Mouse (Mus musculus) spleen, adult 18-20 months (tissue): Measurements from ENCODE around the gene Kalrn.

Source experiments
- DNase-seq, 2 experiments: peaks; one replicate each; pipeline ENCODE4 v3.0.0; 2022; ENCODE audit warnings: mixed read lengths in 2 of 2

Kalrn gene

DNA sequence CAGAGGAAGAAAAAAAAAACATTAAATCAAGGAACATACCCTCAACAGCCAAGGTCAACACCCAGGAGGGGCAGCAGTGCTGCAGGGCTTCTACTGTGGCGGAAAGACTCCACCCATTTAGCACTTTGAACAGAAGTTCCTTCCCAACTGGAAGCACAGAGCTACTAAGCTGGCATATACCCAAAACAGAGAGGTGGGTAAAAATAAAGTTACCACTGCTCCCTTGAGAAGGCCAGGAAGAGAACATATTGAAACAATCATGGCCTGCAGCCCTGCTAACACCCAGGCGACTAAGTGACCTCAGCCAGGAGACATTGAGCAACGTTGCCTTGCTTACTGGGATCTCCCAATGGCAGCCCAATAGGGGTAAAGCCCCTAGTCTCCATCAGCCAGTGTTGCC is 79.4 kb downstream of the Kalrn start:
- no peak for DNase-seq

DNA sequence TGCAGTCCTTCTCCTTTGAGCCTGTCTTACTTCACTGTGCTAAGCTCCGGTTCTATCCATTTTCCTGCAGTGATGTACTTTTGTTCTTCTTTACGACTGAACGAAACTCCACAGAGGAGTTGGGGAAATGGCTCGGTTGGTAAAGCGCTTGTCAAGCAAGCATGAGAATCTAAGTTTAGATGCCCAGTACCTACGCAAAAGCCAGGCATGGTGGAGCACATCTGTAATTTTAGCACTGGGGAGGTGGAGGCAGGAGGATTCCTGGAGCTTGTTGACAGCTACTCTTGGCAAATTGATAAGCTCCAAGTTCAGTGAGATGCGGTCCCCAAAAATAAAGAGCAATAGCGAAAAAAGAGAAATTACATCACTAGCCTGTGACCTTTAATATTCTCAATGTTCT is 82.1 kb downstream of the Kalrn start:
- no peak for DNase-seq

DNA sequence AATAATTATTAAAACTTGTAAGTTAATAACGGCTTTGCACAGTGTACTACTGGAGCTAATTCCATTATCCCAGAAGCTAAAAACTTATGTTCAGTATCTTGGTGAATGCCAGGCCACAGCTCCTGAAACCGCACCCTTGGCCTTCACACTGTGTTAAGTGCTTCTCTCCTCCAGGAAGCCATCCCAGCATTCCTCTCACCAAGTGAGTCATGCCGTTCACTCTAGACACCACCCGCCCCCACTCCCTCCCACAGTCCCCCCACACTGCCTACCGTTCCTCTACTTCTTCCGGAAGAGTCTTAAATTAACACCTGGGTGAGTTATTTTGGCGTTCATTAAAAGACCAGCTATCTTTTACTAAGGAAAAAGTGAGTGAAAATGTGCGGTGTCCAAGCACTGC is 82.8 kb downstream of the Kalrn start:
- DNase-seq: no peak

DNA sequence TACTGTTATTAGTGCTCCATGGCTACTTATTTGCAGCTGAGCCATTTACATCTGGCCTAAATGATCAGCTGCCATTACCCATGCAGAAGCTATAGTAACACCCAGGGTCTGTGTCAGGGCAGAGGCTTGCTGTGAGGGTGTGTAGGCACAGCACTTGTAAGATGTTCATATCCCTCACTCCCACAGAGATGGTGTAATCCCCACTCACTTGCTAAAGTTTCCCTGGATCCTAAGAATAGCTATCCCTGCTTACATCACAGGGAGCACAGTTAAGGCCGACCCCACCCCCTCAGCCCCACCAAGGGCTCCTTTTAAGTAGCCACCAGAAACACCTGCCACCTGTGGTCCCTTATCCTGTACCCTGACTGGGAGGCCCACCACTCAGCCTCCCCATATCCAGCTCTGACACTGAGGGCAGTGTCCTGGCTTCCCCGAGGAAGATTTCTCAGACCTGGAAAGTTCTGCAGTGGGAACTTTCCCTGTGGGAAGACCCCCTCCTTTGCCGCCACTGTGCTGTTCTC is 83.5 kb downstream of the Kalrn start:
- DNase-seq: no peak

DNA sequence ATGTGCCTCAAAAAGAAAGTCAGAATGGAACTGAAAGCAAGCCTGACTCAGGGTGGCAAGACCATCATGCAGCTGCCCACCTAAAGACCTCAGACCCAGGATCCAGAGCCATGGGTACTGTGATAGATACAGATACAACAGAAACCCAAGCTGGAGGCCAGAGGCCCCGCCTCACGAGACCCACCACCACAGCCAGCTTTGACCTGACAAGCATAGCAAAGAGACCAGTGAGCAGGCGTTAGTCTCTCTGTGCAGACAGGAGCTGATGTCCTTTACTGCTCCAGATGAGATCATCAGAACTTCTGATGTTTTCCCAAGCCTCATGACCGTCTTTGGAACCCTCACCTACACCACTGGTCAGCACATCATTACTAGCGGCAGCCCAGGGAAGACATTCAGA is 85.5 kb downstream of the Kalrn start:
- no peak for DNase-seq

DNA sequence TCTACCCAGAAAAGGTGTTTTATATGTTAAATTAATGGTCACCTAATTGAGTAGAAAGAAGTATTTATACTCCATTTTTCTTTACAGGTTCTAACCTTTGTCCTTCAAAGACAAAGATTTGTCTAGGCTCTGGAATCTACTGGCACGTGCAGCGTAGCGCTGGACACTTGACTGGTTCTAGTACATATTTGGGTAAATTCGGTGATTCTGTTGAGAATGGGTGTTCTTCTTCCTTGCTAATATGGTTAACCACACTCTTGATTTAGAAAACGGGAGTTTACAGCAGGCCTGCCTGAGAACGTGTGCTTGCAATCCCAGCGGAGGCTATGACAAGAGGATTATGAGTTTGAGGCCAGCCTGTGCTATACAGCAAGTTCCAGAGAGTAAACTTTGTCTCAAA is 86.1 kb downstream of the Kalrn start:
- no peak for DNase-seq

DNA sequence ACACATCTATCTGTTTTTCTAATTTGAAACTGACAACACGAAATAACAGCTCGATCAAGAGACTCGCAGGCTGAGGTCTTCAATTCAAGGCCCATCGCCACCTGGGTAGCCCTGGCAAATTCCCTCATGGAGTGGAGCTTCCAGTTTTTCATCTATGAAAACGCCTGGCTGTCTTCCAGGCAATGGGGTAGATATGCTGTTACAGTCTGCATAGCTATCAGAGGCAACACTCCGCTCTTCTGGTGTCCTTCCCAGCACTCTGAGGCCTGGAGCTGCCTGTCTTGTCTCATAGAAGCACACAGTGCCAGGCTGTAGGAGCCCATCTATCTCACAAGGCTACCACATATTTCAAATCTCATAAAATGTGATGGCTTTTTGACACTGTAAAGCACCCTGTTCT is 87.8 kb downstream of the Kalrn start:
- DNase-seq: no peak

DNA sequence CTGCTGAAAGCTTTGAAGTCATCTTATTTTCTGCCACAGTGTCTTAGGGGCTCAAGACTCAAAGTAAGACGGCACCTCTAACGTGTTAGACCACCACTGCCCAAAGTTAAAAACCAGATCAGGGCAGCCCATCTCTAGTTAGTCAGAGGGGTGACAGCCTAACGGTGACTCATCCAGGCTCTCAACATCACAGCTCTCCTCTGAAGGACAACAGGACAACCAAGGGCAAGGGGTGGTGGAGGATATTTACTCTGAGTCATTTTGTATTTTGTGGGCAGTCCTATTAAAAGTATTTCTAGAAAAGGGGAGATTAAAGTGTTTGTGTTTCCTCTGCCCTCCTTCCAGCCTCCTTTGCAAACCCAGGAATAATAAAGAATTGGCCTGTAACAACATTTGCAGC is 88.4 kb downstream of the Kalrn start:
- no peak for DNase-seq

DNA sequence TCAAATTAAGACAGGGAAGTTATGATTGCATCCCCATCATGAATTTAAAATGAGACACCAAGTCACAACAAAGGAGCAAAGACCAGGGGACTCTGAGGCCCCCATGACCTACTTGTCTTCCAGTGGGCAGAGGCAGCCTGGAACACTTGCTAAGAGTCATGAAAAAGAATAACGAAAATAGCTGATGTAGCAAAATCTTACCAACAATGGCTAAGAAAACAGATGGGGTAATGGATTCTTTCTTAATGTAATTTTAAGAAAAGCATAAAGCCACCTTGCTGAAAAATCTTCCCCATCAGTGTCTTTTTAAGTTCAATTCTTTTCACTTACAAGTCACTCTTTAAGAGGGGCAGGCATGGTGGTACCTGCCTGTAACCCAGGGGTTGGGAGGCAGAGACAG is 89.1 kb downstream of the Kalrn start:
- no peak for DNase-seq

DNA sequence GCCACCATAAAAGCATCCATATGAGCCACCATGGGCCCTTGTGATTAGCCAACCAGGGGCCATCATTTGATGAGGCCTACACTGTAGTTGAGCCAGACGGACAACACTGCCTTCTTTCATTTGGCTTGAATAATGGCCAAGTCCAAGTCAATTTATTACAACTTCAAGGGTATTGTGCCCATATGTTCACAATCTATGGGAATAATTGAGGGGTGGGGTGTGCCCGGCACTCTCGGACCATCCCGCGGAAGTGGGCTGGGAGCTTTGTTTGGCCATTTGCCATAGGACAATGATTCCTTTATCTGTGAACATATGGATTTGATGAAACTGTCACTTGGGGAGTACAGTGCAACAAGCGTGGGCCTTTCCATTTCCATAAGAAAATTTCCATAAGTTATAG is 89.6 kb downstream of the Kalrn start:
- no peak for DNase-seq

DNA sequence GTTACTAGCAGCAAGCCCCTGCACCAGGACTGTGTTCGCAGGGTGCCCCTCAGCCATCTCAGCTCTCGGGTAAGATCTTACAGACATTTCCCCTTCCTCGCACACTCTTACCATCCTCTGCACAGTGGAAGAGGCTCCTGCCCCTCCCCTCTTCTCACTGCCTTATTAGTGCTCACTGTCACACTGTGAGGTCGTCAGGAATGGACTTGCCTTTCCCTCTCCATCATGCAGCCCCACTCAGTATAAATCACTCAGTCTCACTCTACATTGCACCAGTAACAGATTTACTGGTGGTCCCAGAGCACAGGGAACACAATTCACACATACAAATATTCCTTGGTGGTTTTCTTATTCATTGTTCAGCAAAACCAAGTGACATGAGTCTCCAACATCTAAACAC is 98.6 kb downstream of the Kalrn start:
- no peak for DNase-seq

DNA sequence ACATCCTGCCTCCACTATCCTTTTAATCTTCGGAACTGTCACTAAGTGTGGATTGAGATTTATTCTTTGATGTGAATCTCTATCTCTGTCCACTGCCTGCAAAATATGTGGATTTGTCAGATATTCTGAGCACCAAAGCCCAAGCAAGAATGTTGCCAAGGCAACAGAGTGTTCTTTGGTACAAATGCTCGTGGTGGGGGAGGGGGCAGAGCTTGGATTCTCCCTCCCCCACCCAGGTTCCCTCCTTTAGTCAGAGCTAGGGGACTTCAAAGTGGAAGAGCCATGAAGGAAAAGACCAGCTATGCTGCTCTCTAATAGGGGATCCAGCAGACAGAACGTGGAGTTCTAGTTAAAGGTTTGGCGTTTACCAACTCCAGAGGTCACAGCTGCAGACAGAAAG is 99.4 kb downstream of the Kalrn start:
- DNase-seq: no peak

DNA sequence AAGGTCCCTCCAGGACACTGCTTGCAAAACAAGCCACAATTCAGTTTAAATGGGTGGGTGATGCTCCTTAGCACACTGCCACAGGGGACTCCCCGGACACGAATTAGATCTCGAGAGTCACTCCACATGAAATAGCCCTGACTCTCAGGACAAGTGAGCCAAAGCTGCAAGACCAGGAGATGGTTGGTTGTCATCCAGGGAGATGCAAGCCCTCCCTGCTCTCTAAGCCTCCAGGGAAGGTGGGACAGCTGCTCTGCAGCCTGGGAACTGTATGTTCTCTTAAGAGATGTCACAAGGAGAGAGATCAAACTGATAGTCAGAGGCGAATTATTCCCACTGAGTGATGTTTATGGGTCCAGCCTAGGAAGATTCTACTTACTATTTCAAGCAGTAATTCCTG is 101.9 kb downstream of the Kalrn start:
- DNase-seq: no peak

DNA sequence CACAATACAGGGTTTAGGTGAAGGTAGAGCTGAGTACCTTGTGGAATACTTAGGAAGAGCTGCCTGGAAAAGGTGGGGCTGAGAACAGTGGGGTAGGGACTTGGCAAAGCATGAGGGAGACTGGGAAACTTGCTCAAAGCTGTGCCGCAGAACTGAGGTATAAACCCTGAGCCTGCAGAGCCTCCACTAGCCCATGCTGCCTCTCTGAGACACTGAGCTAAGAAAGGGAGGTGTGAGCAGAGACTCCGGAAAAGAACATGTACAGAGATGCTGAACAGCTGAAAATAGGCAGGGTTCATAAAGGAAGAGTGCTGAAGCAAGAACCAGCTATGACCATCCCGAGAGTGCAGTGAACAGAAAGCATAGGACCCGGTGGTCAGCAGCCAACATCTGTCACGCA is 103.0 kb downstream of the Kalrn start:
- DNase-seq: no peak

DNA sequence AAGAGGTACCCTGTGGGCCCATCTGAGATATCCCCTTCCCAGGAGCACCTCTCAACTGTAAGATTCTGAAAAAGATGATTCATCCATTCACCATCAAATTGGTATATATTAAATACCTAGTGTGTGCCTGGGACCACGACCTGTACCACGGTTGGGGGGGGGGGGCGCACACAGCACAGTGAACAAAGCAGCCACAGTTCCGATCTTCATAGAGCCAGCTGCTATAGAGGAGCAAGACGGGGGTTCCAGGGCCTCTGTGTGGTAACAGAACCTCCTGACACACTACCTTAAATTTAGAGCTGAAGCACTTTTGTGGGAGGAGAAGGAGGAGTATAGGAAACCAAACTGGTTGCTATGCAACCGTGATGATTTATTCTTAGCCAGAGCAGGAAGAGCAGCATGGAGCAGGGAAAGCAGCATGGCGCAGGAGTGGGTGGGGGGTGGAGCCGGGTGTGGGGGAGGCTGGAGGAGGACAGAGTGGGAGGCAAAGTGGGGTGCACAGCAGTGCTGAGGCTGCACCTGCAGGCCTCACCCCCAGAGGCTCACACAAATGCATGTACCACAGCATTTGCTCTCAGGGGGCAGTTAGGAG is 104.0 kb downstream of the Kalrn start:
- DNase-seq: no peak

DNA sequence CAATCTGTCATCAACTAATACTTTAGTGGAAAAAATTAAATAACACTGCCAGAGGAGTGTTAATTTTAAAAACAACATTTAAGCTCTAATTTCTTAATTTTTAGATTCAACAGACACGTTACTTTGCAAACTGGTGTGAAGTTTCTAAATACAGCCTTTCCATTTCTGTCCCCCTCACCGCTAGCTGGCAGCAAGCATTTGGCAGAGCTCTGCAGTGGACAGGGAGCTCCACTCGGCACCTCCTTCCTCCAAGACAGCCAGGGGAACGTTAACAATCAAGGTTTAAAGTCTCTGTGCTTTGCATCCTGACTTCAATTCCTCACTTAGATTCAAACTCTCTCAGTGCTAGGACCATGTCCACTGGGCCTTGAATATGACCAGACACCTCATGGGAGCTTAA is 106.7 kb downstream of the Kalrn start:
- no peak for DNase-seq

DNA sequence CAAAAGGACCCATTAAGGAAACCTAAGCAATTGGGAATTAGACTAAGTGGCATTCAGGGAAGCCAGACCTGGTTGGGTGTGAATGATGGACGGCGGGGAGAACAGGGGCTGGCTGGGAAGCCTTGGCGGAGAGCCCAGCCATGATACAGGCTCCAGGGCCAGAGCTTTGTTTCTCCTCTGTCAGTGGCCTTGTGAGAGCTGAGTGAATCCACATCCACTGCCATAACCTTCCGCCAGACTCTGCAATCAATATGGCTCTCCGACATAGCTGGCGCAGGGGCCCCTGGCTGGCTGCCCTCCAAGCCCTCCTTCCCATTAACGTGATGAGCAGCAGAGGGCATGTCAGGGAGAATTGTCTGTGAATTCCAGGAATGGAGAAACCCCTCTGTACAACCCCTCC is 117.0 kb downstream of the Kalrn start:
- no peak for DNase-seq

DNA sequence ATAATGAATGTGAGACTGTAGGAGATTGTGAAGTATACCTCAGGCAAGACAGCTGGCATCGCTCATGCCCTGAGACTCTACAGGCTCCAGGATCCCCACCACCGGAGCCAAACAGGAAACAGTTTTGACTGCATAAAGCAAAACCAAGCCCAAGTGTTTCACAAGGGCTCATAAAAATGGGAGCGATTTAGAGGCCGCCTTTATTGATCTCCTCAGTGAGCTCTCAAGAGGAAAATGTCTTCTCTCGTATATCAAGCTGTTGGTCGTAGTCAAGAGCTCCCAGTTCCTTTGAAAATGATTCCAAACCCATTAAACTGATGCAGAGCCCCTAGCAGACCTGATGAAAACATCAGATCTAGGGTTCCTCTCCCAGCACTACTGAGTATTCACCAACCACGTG is 127.7 kb downstream of the Kalrn start:
- no peak for DNase-seq

DNA sequence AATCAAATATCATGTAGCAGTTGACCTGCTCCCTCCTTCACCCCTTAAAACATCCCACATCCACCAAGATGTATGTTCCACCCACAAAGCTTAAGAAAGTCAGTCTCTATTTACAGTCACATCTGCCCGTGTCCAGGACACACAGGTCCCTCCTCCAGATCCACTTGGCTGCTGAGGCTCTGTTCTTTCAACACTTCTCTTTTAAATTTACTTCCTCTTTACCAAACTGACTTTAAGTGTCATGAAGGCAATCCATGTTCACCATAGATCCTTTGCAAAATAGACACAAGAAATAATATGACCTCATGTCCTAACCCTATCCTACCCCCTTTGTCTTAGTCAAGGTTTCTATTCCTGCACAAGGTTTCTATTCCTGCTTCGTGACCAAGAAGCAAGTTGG is 131.6 kb downstream of the Kalrn start:
- DNase-seq: no peak

DNA sequence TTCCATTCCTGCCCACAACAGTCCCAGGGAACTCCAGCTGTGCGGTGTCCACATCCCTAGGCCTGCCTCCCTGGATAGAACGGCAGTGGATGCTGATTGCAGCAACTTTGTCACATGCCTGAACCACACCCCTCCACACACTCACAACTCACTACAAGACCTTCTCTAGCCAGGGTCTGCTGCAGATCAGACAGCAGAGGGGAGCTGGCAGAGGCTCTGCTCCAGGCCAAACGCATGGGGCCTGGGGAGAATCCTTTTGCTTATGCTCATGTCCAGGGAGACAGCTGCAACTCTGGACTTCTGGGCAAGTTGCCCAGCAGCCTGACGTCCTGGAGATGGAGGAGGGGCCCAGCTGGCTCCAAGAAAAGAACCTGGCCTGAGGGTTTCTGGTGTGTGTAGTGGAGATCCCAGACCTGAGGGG is 132.3 kb downstream of the Kalrn start:
- peak in 1 of 2 experiments; percentile 3 for DNase-seq

DNA sequence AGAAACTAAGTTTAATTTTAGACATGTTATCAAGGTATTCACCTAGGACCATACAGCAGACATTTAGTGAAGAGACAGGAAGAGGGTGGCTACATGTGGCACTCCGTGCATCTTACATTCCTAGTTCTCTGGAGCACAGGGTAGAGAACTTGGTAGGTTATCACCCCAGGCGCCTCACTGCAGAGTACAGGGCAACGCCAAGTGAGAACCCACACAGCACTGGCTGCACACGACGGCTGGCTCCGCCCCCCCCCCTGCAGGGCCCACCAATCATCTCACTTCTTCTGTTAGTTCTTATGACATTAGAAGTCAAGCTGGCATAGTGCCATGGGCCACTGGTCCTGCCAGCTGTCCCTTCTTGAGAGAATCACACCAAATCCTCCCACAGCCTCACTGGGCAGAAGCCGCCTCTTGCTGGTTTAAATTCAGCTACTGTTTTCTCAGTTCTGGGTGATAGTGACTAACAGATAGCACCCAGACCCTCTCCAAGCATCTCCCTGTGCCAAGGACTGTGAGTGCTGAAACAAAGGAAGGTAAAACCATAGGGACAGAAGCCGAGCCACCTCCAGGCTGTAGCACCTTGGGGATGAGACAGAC is 133.2 kb downstream of the Kalrn start:
- no peak for DNase-seq

DNA sequence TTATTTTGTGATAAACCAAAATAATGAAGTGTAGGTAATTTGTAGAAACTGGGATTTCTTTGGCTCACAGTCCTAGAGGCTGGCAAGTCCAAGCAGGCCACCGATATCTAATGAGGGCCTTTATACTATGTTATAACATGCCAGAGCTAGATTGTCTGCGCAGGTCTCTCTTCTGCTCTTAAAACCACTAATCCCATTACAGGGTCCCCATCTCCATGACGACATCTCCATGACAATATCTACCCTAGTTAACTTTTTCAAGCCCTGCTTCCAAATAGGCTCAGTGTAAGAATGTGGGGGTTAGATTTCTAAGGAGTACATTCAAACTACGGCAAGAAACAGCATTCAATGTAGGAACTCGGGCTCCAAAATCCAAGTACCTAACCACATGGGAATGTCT is 143.2 kb downstream of the Kalrn start:
- DNase-seq: no peak

DNA sequence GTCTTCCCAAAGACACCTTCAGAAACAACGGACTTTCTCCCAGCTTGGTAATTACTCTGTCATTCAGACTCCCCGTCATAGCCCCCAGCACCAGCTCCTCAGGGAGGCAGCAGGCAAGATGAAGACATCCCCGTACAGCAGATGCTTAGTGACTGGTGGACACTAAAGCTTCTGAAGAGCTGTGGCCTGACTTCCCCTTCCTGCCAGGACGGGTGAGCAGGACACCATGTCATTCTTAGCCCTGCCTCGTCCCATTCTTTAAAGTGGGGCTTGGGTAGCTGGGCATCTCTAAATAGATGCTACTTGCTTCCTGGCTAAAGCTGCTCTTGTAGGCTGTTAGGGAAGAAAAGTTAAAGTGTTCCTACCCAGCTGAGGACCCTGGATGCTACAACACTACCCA is 145.7 kb downstream of the Kalrn start:
- no peak for DNase-seq

DNA sequence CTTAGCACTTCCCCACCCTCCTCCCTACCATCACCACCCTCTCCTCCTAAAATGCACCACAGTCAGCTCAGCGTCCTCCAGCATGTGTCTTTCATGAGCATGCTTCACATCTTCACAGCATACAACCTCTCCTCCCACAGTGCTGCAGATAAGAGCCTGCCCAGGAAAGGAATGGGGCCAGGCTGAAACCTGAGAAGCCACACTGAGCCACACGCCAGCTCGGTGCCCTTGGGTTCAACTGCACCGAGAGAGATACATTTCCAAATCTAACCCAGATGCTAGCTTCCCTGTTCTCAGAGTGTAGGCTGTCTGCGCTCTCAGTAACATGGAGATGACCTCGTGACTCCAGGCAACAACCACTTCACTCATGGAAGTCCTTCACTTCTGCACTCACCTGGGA is 151.9 kb downstream of the Kalrn start:
- DNase-seq: no peak

DNA sequence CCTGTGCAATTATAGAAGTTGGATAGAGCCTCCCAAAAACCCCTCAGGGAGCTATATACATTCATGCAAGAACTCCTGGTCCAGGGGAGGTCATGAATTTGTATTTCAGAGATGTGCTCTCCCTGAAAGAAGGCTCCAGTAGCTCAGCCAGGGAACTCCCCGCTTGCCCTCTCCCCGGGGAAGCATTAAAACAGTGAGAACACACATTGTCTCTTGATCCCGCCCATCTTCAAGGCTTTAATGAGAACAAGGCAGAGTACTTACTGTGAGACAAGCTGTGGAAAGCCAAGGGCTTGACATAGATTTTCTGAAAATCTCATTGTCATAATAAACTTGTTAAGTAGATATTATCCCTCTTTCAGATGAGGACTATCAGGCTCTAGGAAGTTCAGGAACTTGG is 155.4 kb downstream of the Kalrn start:
- no peak for DNase-seq
